Mouse (Mus musculus): ENCODE results near the gene Cenpt. TPM values are rescaled to one million over a fixed set of nuclear protein-coding genes. Genes with fewer than 3 reads are reported as not detected.

The Cenpt gene
- polyA plus RNA-seq, 1 experiment = 35.7 TPM

GRCm38 (mm10) chr8:105866364-105867029 is 13.4 kb upstream of the Cenpt start:
- H3ac ChIP-seq (ENCODE audit: control insufficient read depth, insufficient read length, low read depth) = no peak overlapping the region
- H3K79me3 ChIP-seq (ENCODE audit: low read depth) = peaks cover 96% of the 10 kb centered on the region
- no peak for TF ChIP-seq CTCF (IDR thresholded peaks at IDR 0.05; ENCODE audit: control insufficient read depth, insufficient read depth, insufficient read length)
- TF ChIP-seq USF1 (IDR thresholded peaks at IDR 0.05; ENCODE audit: low read depth) = no peak
- no peak for TF ChIP-seq FOSL1 (IDR thresholded peaks at IDR 0.05; ENCODE audit: insufficient read depth, low read length, poor library complexity, severe bottlenecking)
- TF ChIP-seq MYOG (IDR thresholded peaks at IDR 0.05; ENCODE audit: control insufficient read depth, extremely low read depth, insufficient read length) = no peak
- no peak for TF ChIP-seq MYOD1 (IDR thresholded peaks at IDR 0.05; ENCODE audit: control insufficient read depth, insufficient read length, low read depth)
- TF ChIP-seq CEBPB (IDR thresholded peaks at IDR 0.05; ENCODE audit: low read depth) = no peak
- no peak for TF ChIP-seq MAX (IDR thresholded peaks at IDR 0.05)
- peaks cover 100% of the 10 kb centered on the region for H3K79me2 ChIP-seq (ENCODE audit: control insufficient read depth, insufficient read depth)
- no peak overlapping the region for H3K4me3 ChIP-seq (ENCODE audit: insufficient read depth, poor library complexity, severe bottlenecking)
- peaks cover 83% of the 10 kb centered on the region for H3K36me3 ChIP-seq (ENCODE audit: control insufficient read depth, insufficient read depth)
- no peaks in the 10 kb centered on the region for H3K27me3 ChIP-seq (ENCODE audit: control insufficient read depth, insufficient read depth, insufficient read length)

- TF ChIP-seq MYOD1 (IDR thresholded peaks at IDR 0.05; ENCODE audit: control insufficient read depth, insufficient read length, low read depth) = no peak
- no peak for TF ChIP-seq MYOG (IDR thresholded peaks at IDR 0.05; ENCODE audit: control insufficient read depth, extremely low read depth, insufficient read length)
- no peak for TF ChIP-seq FOSL1 (IDR thresholded peaks at IDR 0.05; ENCODE audit: insufficient read depth, low read length, poor library complexity, severe bottlenecking)
- Histone ChIP-seq H3K36me3 (ENCODE audit: control insufficient read depth, insufficient read depth) (peaks cover 51% of the 10 kb centered on the region), H3K79me3 (ENCODE audit: low read depth) (peaks cover 72% of the 10 kb centered on the region), H3K79me2 (ENCODE audit: control insufficient read depth, insufficient read depth) (peaks cover 90% of the 10 kb centered on the region), H3K4me3 (ENCODE audit: insufficient read depth, poor library complexity, severe bottlenecking) (peak overlapping the region; percentile 95), H3ac (ENCODE audit: control insufficient read depth, insufficient read length, low read depth) (peak overlapping the region; percentile 87), H3K27me3 (ENCODE audit: control insufficient read depth, insufficient read depth, insufficient read length) (no peaks in the 10 kb centered on the region)
These were observed 8.9 kb upstream of the Cenpt start for GRCm38 (mm10) chr8:105861951-105862350.

- Histone ChIP-seq H3K36me3 (ENCODE audit: control insufficient read depth, insufficient read depth) (peaks cover 35% of the 10 kb centered on the region), H3ac (ENCODE audit: control insufficient read depth, insufficient read length, low read depth) (peak within 1 kb of the TSS; percentile 87), H3K27me3 (ENCODE audit: control insufficient read depth, insufficient read depth, insufficient read length) (no peaks in the 10 kb centered on the region), H3K4me3 (ENCODE audit: insufficient read depth, poor library complexity, severe bottlenecking) (peak within 1 kb of the TSS; percentile 95), H3K79me3 (ENCODE audit: low read depth) (peaks cover 70% of the 10 kb centered on the region), H3K79me2 (ENCODE audit: control insufficient read depth, insufficient read depth) (peaks cover 90% of the 10 kb centered on the region)
- TF ChIP-seq MAX (IDR thresholded peaks at IDR 0.05) (peak; percentile 67), USF1 (IDR thresholded peaks at IDR 0.05; ENCODE audit: low read depth) (no peak)
These were observed 7.3 kb upstream of the Cenpt start, which contains the start of gene Nutf2 for GRCm38 (mm10) chr8:105860143-105860981. Nutf2 (plus strand) TSS chr8:105860580.

- Histone ChIP-seq H3ac (ENCODE audit: control insufficient read depth, insufficient read length, low read depth) (no peak overlapping the region), H3K79me2 (ENCODE audit: control insufficient read depth, insufficient read depth) (peaks cover 85% of the 10 kb centered on the region), H3K36me3 (ENCODE audit: control insufficient read depth, insufficient read depth) (peaks cover 24% of the 10 kb centered on the region), H3K27me3 (ENCODE audit: control insufficient read depth, insufficient read depth, insufficient read length) (no peaks in the 10 kb centered on the region), H3K79me3 (ENCODE audit: low read depth) (peaks cover 60% of the 10 kb centered on the region), H3K4me3 (ENCODE audit: insufficient read depth, poor library complexity, severe bottlenecking) (no peak overlapping the region)
- TF ChIP-seq MYOG (IDR thresholded peaks at IDR 0.05; ENCODE audit: control insufficient read depth, extremely low read depth, insufficient read length) = no peak
- TF ChIP-seq CTCF (IDR thresholded peaks at IDR 0.05; ENCODE audit: control insufficient read depth, insufficient read depth, insufficient read length) = no peak
- no peak for TF ChIP-seq FOSL1 (IDR thresholded peaks at IDR 0.05; ENCODE audit: insufficient read depth, low read length, poor library complexity, severe bottlenecking)
These were observed 6.2 kb upstream of the Cenpt start for GRCm38 (mm10) chr8:105859314-105859713.

GRCm38 (mm10) chr8:105858495-105858894 is 5.4 kb upstream of the Cenpt start:
- Histone ChIP-seq H3K79me2 (ENCODE audit: control insufficient read depth, insufficient read depth) (peaks cover 77% of the 10 kb centered on the region), H3K36me3 (ENCODE audit: control insufficient read depth, insufficient read depth) (peaks cover 16% of the 10 kb centered on the region), H3K4me3 (ENCODE audit: insufficient read depth, poor library complexity, severe bottlenecking) (no peak overlapping the region), H3K79me3 (ENCODE audit: low read depth) (peaks cover 52% of the 10 kb centered on the region), H3ac (ENCODE audit: control insufficient read depth, insufficient read length, low read depth) (no peak overlapping the region), H3K27me3 (ENCODE audit: control insufficient read depth, insufficient read depth, insufficient read length) (no peaks in the 10 kb centered on the region)
- TF ChIP-seq USF1 (IDR thresholded peaks at IDR 0.05; ENCODE audit: low read depth) (no peak), MAX (IDR thresholded peaks at IDR 0.05) (no peak), FOSL1 (IDR thresholded peaks at IDR 0.05; ENCODE audit: insufficient read depth, low read length, poor library complexity, severe bottlenecking) (no peak), CTCF (IDR thresholded peaks at IDR 0.05; ENCODE audit: control insufficient read depth, insufficient read depth, insufficient read length) (no peak), CEBPB (IDR thresholded peaks at IDR 0.05; ENCODE audit: low read depth) (no peak)
